Mouse (Mus musculus) kidney, embryonic 14.5 days (tissue): Measurements from ENCODE around the gene Kcnma1. TPM values are rescaled to one million over a fixed set of nuclear protein-coding genes. Genes with fewer than 3 reads are reported as not detected.
A peak's percentile ranks its signal among the peaks of the same experiment; 100 is the strongest.

Experiments used
- ATAC-seq: fragments of 200-750 bp; cut with Nextera tagmentation; 2 replicates; pipeline ENCODE4 v1.8.0; 2017; ENCODE audit warnings: moderate number of reproducible peaks, mild to moderate bottlenecking, moderate TSS enrichment, moderate library complexity; ENCODE audit not compliant: low FRiP score, low TSS enrichment
- H3K27ac ChIP-seq: fragments of 300-500 bp; sonication (generic); 2 replicates; pipeline ENCODE4 v1.5.1; 2014; ENCODE audit warnings: low read depth, mild to moderate bottlenecking, low read length, moderate library complexity, mixed read lengths
- H3K27me3 ChIP-seq: fragments of 300-500 bp; sonication (generic); 2 replicates; pipeline ENCODE4 v1.6.1; 2014; ENCODE audit warnings: mild to moderate bottlenecking, low read length; ENCODE audit not compliant: control insufficient read depth, insufficient read depth
- H3K36me3 ChIP-seq: fragments of 300-500 bp; sonication (generic); 2 replicates; pipeline ENCODE4 v1.6.1; 2014; ENCODE audit warnings: low read length, mixed read lengths; ENCODE audit not compliant: control insufficient read depth, insufficient read depth
- H3K4me1 ChIP-seq: fragments of 300-500 bp; sonication (generic); 2 replicates; pipeline ENCODE4 v1.6.1; 2014; ENCODE audit warnings: low read length, mixed read lengths; ENCODE audit not compliant: control insufficient read depth, insufficient read depth
- H3K4me2 ChIP-seq: fragments of 300-500 bp; sonication (generic); replicated peaks from 2 replicates; pipeline ENCODE4 v1.6.1; 2014; ENCODE audit warnings: low read depth, mild to moderate bottlenecking, low read length
- H3K4me3 ChIP-seq: fragments of 300-500 bp; sonication (generic); 2 replicates; pipeline ENCODE4 v1.5.1; 2014; ENCODE audit warnings: mild to moderate bottlenecking, low read length
- H3K9ac ChIP-seq: fragments of 300-500 bp; sonication (generic); 2 replicates; pipeline ENCODE4 v1.6.1; 2014; ENCODE audit warnings: low read depth, mild to moderate bottlenecking, low read length, moderate library complexity
- H3K9me3 ChIP-seq: fragments of 300-500 bp; sonication (generic); 2 replicates; pipeline ENCODE4 v1.6.1; 2016; ENCODE audit warnings: low read length; ENCODE audit not compliant: control insufficient read depth
- WGBS: fragments of 180-500 bp; shearing (Covaris S2); extraction: QIAGEN DNeasy Blood & Tissue Kit; methylation state at CpG from one replicate; pipeline ENCODE4 v1.1.7; 2014; 5-methylcytosine and 5-hydroxymethylcytosine counted together
- polyA plus RNA-seq: library from polyadenylated mRNA; unstranded; fragments of >200 nt; fragmentation: Nextera tagmentation; extraction: Ambion mirVana; gene quantifications from 2 replicates; pipeline ENCODE4 v1.2.1, GENCODE M21; 2014

Kcnma1 gene
- polyA plus RNA-seq, 1 experiment from 2014 or later, result 1.5 TPM

DNA sequence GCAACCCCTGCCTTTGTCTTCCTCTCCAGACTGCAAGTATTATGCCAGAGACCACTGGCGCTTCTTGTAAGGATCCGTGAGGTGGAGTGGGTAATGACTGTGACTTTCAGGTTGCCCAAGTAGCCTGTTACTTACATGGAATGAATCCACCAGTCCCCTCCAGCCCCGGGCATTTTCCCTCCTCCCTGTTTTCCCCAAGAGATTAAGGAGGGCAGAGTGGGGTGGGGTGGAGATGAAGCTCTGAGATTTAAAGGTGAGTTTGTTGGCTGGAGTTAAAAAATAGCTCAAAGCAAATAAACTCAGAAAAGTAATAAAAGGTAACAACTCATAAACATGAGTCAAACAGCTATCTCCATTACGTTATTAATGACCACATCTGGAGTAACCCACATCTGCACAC lies 624.1 kb downstream of the Kcnma1 start:
- WGBS, result 34% methylated on average over 4 of the region's 4 CpGs
- H3K27ac ChIP-seq, result no peak overlapping the region

DNA sequence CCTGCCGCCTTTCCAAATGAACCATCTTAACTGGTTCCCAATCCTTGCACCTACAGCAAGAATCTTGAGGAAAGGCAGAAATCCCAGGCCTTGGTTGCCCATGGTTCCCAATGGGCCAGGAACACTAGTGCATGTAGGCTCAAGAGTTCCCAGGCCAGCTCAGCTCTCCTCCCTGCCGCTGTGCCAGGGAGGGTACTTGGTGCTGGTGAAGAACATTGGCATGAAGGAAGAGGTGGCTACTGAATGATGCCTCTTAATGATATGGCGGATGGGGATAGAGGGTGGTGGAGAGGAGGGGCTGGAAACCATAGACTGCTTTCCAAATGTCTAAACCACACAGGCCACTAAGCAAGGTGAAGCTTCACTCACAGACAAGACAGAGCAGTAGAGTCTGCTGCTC lies 627.5 kb downstream of the Kcnma1 start:
- no peak for ATAC-seq
- no peaks in the 10 kb centered on the region for H3K27me3 ChIP-seq
- no peaks in the 10 kb centered on the region for H3K36me3 ChIP-seq
- no peaks in the 10 kb centered on the region for H3K9me3 ChIP-seq
- H3K4me3 ChIP-seq, result no peak overlapping the region
- H3K9ac ChIP-seq, result no peak overlapping the region
- H3K27ac ChIP-seq, result no peak overlapping the region
- WGBS, result 99% methylated on average over 3 of the region's 3 CpGs
- H3K4me2 ChIP-seq, result no peak overlapping the region
- peaks cover 14% of the 10 kb centered on the region; the same call in 1 of the 2 replicates for H3K4me1 ChIP-seq

More for the DNA sequence above, 624.1 kb downstream of the Kcnma1 start:
- Histone ChIP-seq H3K4me3 (no peak overlapping the region), H3K4me1 (peaks cover 14% of the 10 kb centered on the region; the same call in 1 of the 2 replicates), H3K4me2 (no peak overlapping the region), H3K27me3 (no peaks in the 10 kb centered on the region), H3K36me3 (no peaks in the 10 kb centered on the region), H3K9me3 (no peaks in the 10 kb centered on the region), H3K9ac (no peak overlapping the region)
- no peak for ATAC-seq

DNA sequence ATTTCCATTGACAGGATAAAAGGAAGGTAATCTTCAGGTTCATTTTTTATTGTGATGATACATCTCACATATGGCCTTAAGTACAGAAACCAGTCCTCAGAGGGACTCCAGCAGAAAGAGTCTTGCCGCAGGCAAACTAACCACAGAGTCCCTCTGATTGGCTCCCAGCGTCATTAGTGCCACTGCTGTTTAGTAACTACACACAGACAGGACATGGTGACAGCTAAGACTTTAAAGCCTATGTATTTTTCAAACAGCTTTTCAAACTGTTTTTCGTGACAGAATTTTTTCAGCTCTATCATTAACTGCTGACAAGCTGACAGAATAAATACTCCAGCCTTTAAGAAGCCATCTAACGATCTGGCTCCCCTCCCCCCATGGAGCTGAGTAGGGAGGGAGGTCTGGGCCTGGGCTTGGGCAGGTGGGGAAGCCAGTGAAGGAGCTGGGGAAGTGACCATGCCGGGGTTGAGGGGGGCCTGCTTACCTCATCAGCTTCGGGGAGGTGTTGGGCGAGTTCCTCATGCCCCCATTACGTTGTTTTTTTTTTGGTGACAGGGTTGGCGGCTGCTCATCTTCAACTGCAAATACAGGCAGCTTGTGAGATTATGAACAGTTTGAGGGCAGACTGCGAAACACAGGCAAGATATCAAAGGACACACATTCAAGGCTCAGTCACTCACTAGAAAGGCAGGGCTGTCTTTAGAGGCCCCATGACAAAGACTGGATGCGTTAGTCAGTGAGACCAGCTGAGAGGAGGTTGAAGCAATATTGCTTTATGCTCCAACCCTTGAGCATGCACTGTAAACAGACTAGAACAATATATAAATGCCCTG lies 628.3 kb downstream of the Kcnma1 start:
- no peak for ATAC-seq

DNA sequence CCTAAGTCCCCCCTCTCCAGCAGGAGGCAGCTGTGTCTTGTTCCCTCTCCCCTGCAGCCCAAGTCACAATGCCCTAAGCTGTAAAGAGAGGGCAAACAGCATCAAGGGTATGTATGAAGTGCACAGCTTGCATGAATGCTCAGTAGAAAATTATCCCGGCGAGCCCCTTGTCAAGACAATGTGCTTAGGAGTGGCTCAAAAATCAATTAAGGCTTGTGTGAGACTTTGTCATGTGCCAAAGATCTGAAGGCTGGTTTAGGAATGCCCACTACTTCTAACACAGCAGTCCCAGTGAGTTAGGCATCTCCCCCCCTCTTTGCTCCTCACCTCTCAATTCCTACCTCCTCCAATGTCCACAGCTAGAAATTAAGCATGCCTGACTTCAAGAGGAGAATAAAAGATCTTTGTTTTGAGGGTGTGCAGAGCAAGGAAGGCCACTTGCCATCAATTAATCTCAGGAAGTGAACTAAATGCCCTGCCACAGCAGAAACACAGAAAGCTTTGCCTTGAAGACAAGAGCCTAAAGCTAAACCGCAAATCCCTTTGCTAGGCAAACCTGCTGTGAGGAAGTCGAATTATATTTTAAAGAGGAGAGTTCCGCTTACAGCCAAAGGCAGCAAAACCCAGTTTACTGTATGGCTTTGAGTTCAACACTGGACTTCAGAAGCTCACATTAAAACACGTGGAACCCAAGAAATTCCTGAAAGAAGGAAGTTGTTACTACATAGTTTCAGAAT lies 635.8 kb downstream of the Kcnma1 start:
- ATAC-seq, result 0 out of 2 replicates have a peak, but pooled peaks have one; percentile 57
- no peak overlapping the region for H3K9ac ChIP-seq
- no peak overlapping the region for H3K4me3 ChIP-seq
- no peak overlapping the region for H3K4me2 ChIP-seq
- H3K9me3 ChIP-seq, result no peaks in the 10 kb centered on the region
- no peaks in the 10 kb centered on the region for H3K27me3 ChIP-seq
- H3K36me3 ChIP-seq, result no peaks in the 10 kb centered on the region
- H3K4me1 ChIP-seq, result 0 out of 2 replicates have a peak, but pooled peaks cover 3% of the 10 kb centered on the region
- 37% methylated on average over 6 of the region's 6 CpGs for WGBS
- no peak overlapping the region for H3K27ac ChIP-seq

More for the DNA sequence above, 628.3 kb downstream of the Kcnma1 start:
- Histone ChIP-seq H3K9me3 (no peaks in the 10 kb centered on the region), H3K27ac (no peak overlapping the region), H3K9ac (no peak overlapping the region), H3K4me2 (no peak overlapping the region), H3K27me3 (no peaks in the 10 kb centered on the region), H3K4me1 (peaks cover 14% of the 10 kb centered on the region; the same call in 1 of the 2 replicates), H3K36me3 (no peaks in the 10 kb centered on the region), H3K4me3 (no peak overlapping the region)
- WGBS, result 56% methylated on average over 11 of the region's 11 CpGs

DNA sequence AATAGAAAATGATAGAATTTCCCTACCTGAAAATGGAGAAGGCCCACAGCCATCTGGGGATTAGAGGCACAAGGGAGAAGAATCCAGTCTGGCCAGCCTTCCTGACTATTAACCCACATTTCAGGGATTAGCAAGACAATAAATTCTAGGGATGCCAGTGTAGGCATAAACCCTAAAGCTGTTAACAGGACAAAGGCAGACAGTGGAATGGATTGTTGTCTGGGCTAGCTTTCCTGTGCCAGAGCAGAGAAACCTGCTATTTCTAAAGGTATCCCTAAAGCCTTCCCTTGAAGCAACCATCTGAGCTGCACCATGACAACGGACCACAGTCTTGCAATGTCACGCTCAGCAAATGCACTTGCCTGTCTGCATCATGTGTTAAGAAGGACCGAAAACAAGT lies 642.3 kb downstream of the Kcnma1 start:
- WGBS, result 68% methylated on average over 3 of the region's 3 CpGs
- Histone ChIP-seq H3K4me1 (no peaks in the 10 kb centered on the region), H3K27me3 (no peaks in the 10 kb centered on the region), H3K9ac (no peak overlapping the region), H3K4me3 (no peak overlapping the region), H3K27ac (no peak overlapping the region), H3K36me3 (no peaks in the 10 kb centered on the region), H3K4me2 (no peak overlapping the region), H3K9me3 (no peaks in the 10 kb centered on the region)
- no peak for ATAC-seq

DNA sequence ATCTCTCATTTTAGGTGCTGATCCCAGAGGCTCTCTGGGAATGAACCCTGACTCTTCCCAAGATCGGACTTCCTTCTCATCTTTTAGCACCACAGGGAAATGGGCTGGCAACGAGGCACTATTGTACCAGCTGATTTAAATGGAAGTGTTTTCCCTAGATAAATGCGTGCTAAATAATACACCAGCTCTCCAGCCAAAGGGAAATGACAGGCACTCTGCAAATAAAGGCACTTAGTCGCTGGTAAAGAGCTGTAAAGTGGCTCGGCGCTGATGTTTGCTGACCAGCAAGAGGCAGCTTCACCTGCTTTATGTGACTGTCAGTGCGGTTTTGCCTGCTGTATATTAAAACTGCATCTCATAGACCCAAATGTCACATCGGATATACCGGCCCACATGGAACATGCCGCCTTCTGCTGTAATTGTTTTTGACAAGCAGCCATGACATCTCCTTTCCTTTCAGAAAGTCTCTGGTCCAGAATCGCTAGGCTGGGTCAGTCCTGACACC lies 653.7 kb downstream of the Kcnma1 start:
- no peak overlapping the region for H3K4me3 ChIP-seq
- H3K27me3 ChIP-seq, result no peaks in the 10 kb centered on the region
- WGBS, result 68% methylated on average over 11 of the region's 11 CpGs
- no peak for ATAC-seq
- no peaks in the 10 kb centered on the region for H3K4me1 ChIP-seq
- no peaks in the 10 kb centered on the region for H3K9me3 ChIP-seq
- no peak overlapping the region for H3K4me2 ChIP-seq
- H3K9ac ChIP-seq, result no peak overlapping the region
- no peaks in the 10 kb centered on the region for H3K36me3 ChIP-seq
- H3K27ac ChIP-seq, result no peak overlapping the region

DNA sequence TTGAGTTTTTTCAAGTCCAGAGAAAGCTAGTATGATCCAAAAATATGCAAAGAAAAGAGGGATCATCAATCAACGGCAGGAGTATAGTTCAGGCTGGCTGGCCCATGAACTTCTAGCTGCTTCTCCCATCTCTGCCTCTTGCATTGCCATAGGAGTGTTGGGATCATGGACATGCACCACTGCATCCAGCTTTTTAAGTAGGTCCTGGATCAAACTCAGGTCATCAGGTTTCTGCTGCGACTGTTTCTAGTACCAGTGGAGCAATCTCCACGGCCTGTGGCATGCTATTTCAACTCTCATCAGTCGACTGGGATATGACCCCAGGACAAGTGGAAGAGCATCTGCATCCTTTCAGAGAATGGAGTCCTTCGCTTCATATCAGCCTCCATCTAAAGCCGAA lies 655.5 kb downstream of the Kcnma1 start:
- ATAC-seq, result no peak
- Histone ChIP-seq H3K9me3 (no peaks in the 10 kb centered on the region), H3K36me3 (no peaks in the 10 kb centered on the region), H3K9ac (no peak overlapping the region), H3K4me1 (no peaks in the 10 kb centered on the region), H3K27ac (no peak overlapping the region), H3K27me3 (no peaks in the 10 kb centered on the region), H3K4me3 (no peak overlapping the region), H3K4me2 (no peak overlapping the region)
- WGBS, result 78% methylated on average over 6 of the region's 6 CpGs

DNA sequence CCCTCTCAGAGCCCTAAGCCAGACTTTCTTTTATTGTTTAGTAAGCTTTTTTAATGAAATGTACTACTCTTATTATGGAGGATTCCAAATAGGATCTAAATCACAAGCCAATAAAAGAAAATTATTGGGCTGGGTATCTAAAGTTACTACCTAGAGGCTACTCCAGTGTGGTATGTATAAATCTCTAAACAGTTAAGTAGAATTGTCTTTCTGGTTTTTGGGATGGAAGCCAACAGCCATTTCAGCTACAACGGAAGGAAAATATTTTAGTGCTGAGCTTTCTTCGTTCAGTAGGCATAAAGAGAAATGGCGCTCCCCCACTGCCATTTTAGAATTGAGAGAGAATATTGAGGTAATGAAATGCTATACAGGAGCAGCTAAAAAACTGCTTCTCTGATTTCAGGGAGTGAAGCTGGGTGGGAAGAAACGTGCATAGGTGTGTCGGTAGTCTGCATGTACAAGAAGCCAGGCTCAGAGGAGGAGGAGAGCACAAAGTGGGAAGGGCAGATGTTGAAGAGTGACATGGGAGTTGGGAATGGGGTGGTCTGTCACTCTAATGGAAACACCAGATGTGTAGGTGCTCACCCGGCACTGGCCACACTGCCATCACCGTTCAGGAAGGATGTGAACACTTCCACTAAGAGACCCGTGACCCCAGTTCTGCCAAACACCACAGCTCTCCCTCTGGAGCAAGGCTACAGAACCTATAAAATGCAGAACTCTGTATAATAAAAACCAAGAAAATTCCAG lies 656.6 kb downstream of the Kcnma1 start:
- Histone ChIP-seq H3K9ac (no peak overlapping the region), H3K4me1 (no peaks in the 10 kb centered on the region), H3K4me2 (no peak overlapping the region), H3K27me3 (no peaks in the 10 kb centered on the region), H3K36me3 (no peaks in the 10 kb centered on the region), H3K27ac (no peak overlapping the region), H3K4me3 (no peak overlapping the region), H3K9me3 (no peaks in the 10 kb centered on the region)
- ATAC-seq, result no peak
- WGBS, result 51% methylated on average over 8 of the region's 8 CpGs
